Mouse (Mus musculus) left cerebral cortex, postnatal 4 days (tissue): ENCODE measurements around the gene Gm6377. TPM values are rescaled to one million over a fixed set of nuclear protein-coding genes. Genes with fewer than 3 reads are reported as not detected.

ENCODE experiments used
- DNase-seq: peaks from one replicate; pipeline ENCODE4 v3.0.0-alpha.2; 2022
- intact Hi-C: fragments of 180-260 bp; cut with DNase I; formaldehyde crosslinking; loops from one replicate; pipeline ENCODE4 v1.15.1; 2025
- total RNA-seq, 2 experiments: library from RNA; stranded (reverse); gene quantifications; 2 replicates each; pipeline ENCODE4 v1.2.3; 2021

Gene Gm6377
- not detected for total RNA-seq

DNA sequence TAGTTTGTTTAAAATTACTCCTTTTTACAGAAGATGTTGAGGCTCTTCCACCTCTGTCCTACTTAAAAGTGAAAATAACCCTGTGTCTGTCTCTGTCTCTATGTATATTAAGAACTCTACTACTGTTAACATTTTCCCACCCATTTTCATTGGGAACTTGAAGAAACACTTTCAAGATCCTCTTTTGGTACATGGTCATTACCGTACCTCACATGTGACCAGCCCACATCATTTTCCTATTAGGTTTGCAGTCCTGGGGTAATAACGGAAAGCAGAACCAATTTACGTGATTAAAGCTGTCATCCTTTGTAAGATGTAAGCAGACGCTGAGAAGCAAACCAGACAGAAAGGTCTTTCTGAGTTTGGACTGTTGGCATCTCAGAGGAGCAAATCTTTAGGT is at the start of gene Gm6377:
Gm6377 (plus strand) TSS at position 289 of the 400 bp plus-strand sequence.
- intact Hi-C loops = no loop called here
- no peak for DNase-seq

GRCm38 (mm10) chrX:109147108-109147507 is 49.4 kb upstream of the Gm6377 start:
- DNase-seq = no peak
- intact Hi-C loops = no loop called here

DNA sequence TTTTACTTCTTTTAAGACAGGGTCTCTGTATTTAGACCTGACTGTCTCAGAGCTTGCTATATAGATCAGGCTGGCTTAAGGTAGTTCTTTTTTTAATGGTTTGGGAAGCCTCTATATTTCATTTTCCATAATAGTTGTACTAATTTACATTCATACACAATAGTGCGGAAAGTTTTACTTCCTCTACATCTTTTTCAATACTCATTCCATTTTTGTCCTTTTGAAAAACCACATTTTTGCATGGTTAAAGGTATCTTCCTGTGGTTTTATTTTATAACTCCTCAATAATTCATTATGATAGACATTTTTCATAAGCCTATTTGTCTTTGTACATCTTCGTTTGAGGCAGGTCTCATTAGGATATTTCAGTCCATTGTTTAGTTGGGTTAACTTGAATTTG is 45.3 kb upstream of the Gm6377 start:
- intact Hi-C loops = no loop called here
- DNase-seq = no peak

DNA sequence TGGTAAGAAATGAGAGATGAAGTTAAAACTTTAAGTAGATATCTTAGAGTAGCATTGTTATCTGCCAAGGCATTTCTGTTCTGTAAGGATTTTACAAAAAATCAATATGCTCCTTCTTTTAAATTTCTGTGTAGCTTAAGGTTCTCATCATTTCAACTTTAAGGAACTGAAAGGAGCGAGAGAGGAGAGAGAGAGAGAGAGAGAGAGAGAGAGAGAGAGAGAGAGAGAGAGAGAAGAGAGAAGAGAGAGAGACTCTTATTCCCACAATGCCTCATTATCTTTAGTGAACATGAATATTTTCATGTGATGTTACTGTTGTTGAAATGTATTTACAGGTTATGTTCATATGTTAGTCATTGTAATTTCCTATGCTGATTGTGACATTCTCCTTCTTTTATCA is 36.2 kb upstream of the Gm6377 start:
- no peak for DNase-seq
- intact Hi-C loops = no loop called here

GRCm38 (mm10) chrX:109160901-109161300 is 35.7 kb upstream of the Gm6377 start:
- intact Hi-C loops = no loop called here

GRCm38 (mm10) chrX:109175038-109175437 is 21.5 kb upstream of the Gm6377 start:
- intact Hi-C loops = no loop called here

More at GRCm38 (mm10) chrX:109160901-109161300, 35.7 kb upstream of the Gm6377 start:
- no peak for DNase-seq

DNA sequence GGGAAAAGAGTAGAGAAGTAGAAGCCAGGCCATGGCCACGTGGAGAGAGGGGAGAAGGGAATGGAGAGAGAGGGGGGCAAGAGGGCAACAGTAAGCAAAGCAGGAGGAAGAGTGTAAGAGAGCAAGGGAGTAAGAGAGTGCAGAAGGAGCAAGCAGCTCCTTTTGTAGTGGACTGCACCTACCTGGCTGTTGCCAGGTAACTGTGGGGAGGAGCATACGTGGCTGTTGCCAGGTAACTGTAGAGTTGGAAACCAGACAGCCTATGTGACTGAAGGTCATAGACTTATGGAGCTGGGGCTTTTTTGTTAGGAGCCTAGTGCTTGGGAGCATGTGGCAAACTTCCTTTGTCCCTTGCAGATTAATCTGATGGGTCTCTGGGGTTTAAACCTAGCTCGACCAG is 21.1 kb upstream of the Gm6377 start:
- DNase-seq = no peak
- intact Hi-C loops = no loop called here

More at GRCm38 (mm10) chrX:109175038-109175437, 21.5 kb upstream of the Gm6377 start:
- DNase-seq = peak; percentile 8

- DNase-seq = no peak
- intact Hi-C loops = no loop called here
Observed at GRCm38 (mm10) chrX:109184706-109185478, 11.7 kb upstream of the Gm6377 start.

DNA sequence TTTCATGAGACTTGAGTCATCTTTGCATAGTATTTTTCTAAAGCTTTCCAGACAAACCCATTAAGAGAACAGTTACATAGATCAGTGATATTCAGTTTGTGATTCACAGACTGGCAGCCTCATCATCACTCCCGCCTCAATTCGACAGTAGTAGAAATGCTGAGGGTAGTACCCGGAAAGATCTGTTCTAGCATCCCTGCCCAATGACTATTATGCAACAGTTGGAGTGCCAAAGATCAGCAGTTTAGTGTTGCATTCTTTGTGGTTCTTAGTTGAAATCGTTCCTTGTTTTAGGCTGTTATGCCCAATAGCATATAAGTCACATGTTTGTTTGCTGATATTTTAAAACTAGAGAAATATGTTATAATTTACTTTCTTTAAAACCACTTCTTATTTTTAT is 6.9 kb upstream of the Gm6377 start:
- no peak for DNase-seq

DNA sequence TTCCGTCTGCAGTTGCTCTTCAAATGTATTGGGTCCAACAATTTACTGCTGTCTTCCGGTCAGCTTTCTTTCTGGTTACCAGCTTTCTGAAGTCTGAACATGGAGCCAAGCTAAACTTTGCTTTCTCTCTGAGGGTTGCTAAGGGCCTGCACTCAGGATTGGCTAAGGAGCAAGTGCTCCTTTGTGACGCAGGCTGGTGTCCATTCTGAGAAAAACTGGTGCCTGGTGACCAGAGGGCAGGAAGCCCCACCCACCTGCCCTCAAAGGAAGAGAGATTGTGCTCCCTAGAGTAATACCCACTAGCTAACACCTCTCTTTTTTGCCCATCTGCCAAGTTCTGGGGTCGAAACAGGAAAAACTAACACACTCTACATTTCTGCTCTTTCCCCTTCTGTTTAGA is 5.6 kb upstream of the Gm6377 start:
- DNase-seq = no peak
- intact Hi-C loops = no loop called here

More for the DNA sequence above, 6.9 kb upstream of the Gm6377 start:
- intact Hi-C loops = no loop called here

- DNase-seq = no peak
- intact Hi-C loops = no loop called here
Observed at GRCm38 (mm10) chrX:109191436-109191835, 5.1 kb upstream of the Gm6377 start.

DNA sequence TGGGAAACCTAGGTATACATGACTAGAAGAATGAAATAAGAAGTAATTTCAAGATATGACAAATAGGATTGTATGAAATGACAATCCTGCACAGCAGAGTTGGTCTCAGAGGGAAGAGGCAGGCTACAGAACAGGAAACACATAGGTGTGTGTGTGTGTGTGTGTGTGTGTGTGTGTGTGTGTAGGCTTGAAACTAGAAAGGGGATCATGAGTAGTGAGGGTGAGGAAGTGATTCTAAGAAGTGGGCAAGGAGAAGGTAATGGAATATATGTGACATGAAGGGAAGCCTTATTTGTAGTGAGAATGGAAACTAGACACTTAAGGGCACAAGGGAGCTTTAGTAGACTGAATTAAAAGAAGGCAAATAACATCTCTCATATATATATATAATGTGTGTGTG is 11.3 kb downstream of the Gm6377 start:
- no peak for DNase-seq
- intact Hi-C loops = no loop called here

DNA sequence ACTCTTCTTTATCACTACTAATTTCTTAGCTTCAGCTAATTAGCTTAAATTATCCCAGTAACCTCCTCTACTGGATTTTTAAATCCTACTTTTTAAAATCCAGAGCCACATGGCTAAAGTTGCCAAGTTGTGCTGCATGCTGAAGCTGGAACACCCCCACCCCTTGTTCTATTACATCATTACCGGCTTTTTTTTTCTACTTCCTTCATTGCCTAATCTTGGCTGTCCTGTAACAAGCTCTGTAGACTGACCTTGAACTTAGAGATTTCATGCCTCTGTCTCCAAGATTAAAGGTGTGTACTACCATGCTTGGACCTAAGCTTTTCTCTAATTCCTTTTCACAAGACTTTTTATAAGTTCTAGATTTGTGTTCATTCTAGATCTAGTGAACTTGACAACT is 32.2 kb downstream of the Gm6377 start:
- DNase-seq = no peak
- intact Hi-C loops = no loop called here

- no peak for DNase-seq
- intact Hi-C loops = no loop called here
Observed at GRCm38 (mm10) chrX:109235383-109236036, 39.0 kb downstream of the Gm6377 start.

GRCm38 (mm10) chrX:109238163-109238562 is 41.6 kb downstream of the Gm6377 start:
- DNase-seq = no peak
- intact Hi-C loops = no loop called here

Other genes starting within 250 kb of the Gm6377 start
- gene Hmgn5, start 183.4 kb upstream of the Gm6377 start, total RNA-seq = 1 to 10 TPM; 5.0 to 5.8 TPM
- gene Sh3bgrl, start 101.4 kb upstream of the Gm6377 start, total RNA-seq = 100 to 1,000 TPM; 141 to 142 TPM